Mouse (Mus musculus): ENCODE measurements around the gene Pnck.

The Pnck gene

GRCm38 (mm10) chrX:73659575-73660283, at the start of gene Pnck:
Gene Pnck, minus strand, starts transcription at chrX:73660117.
- ATAC-seq (ENCODE audit: insufficient number of reproducible peaks, low FRiP score, low TSS enrichment) = 0 out of 2 replicates have a peak, but pooled peaks have one; percentile 20

- no peak for ATAC-seq (ENCODE audit: insufficient number of reproducible peaks, low FRiP score, low TSS enrichment)
Measured at GRCm38 (mm10) chrX:73700472-73700871, 40.6 kb upstream of the Pnck start.

GRCm38 (mm10) chrX:73690917-73691629, 31.2 kb upstream of the Pnck start:
- ATAC-seq (ENCODE audit: insufficient number of reproducible peaks, low FRiP score, low TSS enrichment) = peak; percentile 64

GRCm38 (mm10) chrX:73685629-73686028, 25.7 kb upstream of the Pnck start:
- ATAC-seq (ENCODE audit: insufficient number of reproducible peaks, low FRiP score, low TSS enrichment) = peak; percentile 26; the same call in 1 of the 2 replicates

- ATAC-seq (ENCODE audit: insufficient number of reproducible peaks, low FRiP score, low TSS enrichment) = no peak
Measured at GRCm38 (mm10) chrX:73684978-73685377, 25.1 kb upstream of the Pnck start.

GRCm38 (mm10) chrX:73684156-73684555, 24.2 kb upstream of the Pnck start:
- ATAC-seq (ENCODE audit: insufficient number of reproducible peaks, low FRiP score, low TSS enrichment) = no peak

GRCm38 (mm10) chrX:73676668-73677067, 16.8 kb upstream of the Pnck start:
- ATAC-seq (ENCODE audit: insufficient number of reproducible peaks, low FRiP score, low TSS enrichment) = no peak

- ATAC-seq (ENCODE audit: insufficient number of reproducible peaks, low FRiP score, low TSS enrichment) = no peak
Measured at GRCm38 (mm10) chrX:73675231-73675630, 15.3 kb upstream of the Pnck start.

- 0 out of 2 replicates have a peak, but pooled peaks have one; percentile 13 for ATAC-seq (ENCODE audit: insufficient number of reproducible peaks, low FRiP score, low TSS enrichment)
Measured at GRCm38 (mm10) chrX:73673968-73674661, 14.2 kb upstream of the Pnck start.

- no peak for ATAC-seq (ENCODE audit: insufficient number of reproducible peaks, low FRiP score, low TSS enrichment)
Measured at GRCm38 (mm10) chrX:73673619-73673967, 13.7 kb upstream of the Pnck start.

GRCm38 (mm10) chrX:73672879-73673618, 13.1 kb upstream of the Pnck start, which contains the start of gene Slc6a8:
Gene Slc6a8, plus strand, starts transcription at chrX:73673150.
- peak; percentile 27; the same call in 1 of the 2 replicates for ATAC-seq (ENCODE audit: insufficient number of reproducible peaks, low FRiP score, low TSS enrichment)

GRCm38 (mm10) chrX:73672031-73672431, 12.1 kb upstream of the Pnck start:
- ATAC-seq (ENCODE audit: insufficient number of reproducible peaks, low FRiP score, low TSS enrichment) = peak; percentile 67

GRCm38 (mm10) chrX:73663143-73663542, 3.2 kb upstream of the Pnck start:
- ATAC-seq (ENCODE audit: insufficient number of reproducible peaks, low FRiP score, low TSS enrichment) = no peak

- ATAC-seq (ENCODE audit: insufficient number of reproducible peaks, low FRiP score, low TSS enrichment) = peak; percentile 45; the same call in 1 of the 2 replicates
Measured at GRCm38 (mm10) chrX:73660284-73660665, 358 bp upstream of the Pnck start.

- no peak for ATAC-seq (ENCODE audit: insufficient number of reproducible peaks, low FRiP score, low TSS enrichment)
Measured at GRCm38 (mm10) chrX:73658936-73659574, 862 bp downstream of the Pnck start.

- no peak for ATAC-seq (ENCODE audit: insufficient number of reproducible peaks, low FRiP score, low TSS enrichment)
Measured at GRCm38 (mm10) chrX:73658391-73658790, 1.5 kb downstream of the Pnck start.

- ATAC-seq (ENCODE audit: insufficient number of reproducible peaks, low FRiP score, low TSS enrichment) = no peak
Measured at GRCm38 (mm10) chrX:73655529-73655928, 4.4 kb downstream of the Pnck start.

GRCm38 (mm10) chrX:73654177-73654576, 5.7 kb downstream of the Pnck start:
- ATAC-seq (ENCODE audit: insufficient number of reproducible peaks, low FRiP score, low TSS enrichment) = peak; percentile 61; the same call in 1 of the 2 replicates

GRCm38 (mm10) chrX:73653392-73653791, 6.5 kb downstream of the Pnck start:
- ATAC-seq (ENCODE audit: insufficient number of reproducible peaks, low FRiP score, low TSS enrichment) = no peak

- no peak for ATAC-seq (ENCODE audit: insufficient number of reproducible peaks, low FRiP score, low TSS enrichment)
Measured at GRCm38 (mm10) chrX:73650869-73651268, 9.0 kb downstream of the Pnck start.

All from cerebellum, adult (tissue).